Mouse (Mus musculus) brain, embryonic 14.5 days (tissue): ENCODE measurements around the gene Taf4.

Source experiments
- CTCF ChIP-seq: fragments of 200-500 bp; IDR thresholded peaks from 2 replicates; pipeline ENCODE4 v1.5.1; 2012; ENCODE audit warnings: inconsistent platforms, mild to moderate bottlenecking, moderate library complexity, borderline replicate concordance; ENCODE audit not compliant: insufficient read depth, insufficient read length; ENCODE audit errors: extremely low read depth
- POLR2A ChIP-seq: fragments of 200-500 bp; IDR thresholded peaks from 2 replicates; pipeline ENCODE4 v1.6.1; 2012; ENCODE audit warnings: mild to moderate bottlenecking, inconsistent platforms, borderline replicate concordance; ENCODE audit not compliant: poor library complexity, insufficient read depth, insufficient read length, severe bottlenecking; ENCODE audit errors: extremely low read depth

- TF ChIP-seq POLR2A, result no peak
- no peak for TF ChIP-seq CTCF
Observed at GRCm38 (mm10) chr2:179980616-179981015, 4.2 kb upstream of the Taf4 start.
